Mouse (Mus musculus) hematopoietic stem cell, adult 5-6 weeks (primary cell): Measurements from ENCODE around the gene Adgrg1. TPM values are rescaled to one million over a fixed set of nuclear protein-coding genes. Genes with fewer than 3 reads are reported as not detected.
"Not testable (repeated sequence)": the region's sequence is repeated elsewhere in the genome, so short reads cannot be mapped to it uniquely, and the experiment has no call there.

Experiments used
- ATAC-seq, 2 experiments: fragments of 125-278 bp in 1 of 2; replicated peaks in 1 of 2; 2 replicates each; pipeline ENCODE4 v1.8.0; 2016 to 2017; ENCODE audit warnings: inconsistent platforms in 2 of 2, mild to moderate bottlenecking in 2 of 2, moderate number of reproducible peaks in 2 of 2, low read depth in 1 of 2, moderate TSS enrichment in 1 of 2; ENCODE audit not compliant: low FRiP score in 2 of 2, poor library complexity in 2 of 2, severe bottlenecking in 2 of 2, insufficient read depth in 1 of 2, low TSS enrichment in 1 of 2
- total RNA-seq: library from RNA; stranded (forward); fragments of 172-1452, 232-1000 nt; gene quantifications from 2 replicates; pipeline ENCODE4 v1.2.3, GENCODE M21; 2017

Gene Adgrg1
- total RNA-seq, 1 experiment from 2014 or later: 601 TPM

- no peak for ATAC-seq
Measured at GRCm38 (mm10) chr8:95002089-95002655, 27.6 kb downstream of the Adgrg1 start.

GRCm38 (mm10) chr8:95012442-95012919, 37.9 kb downstream of the Adgrg1 start:
- ATAC-seq: peak; percentile 66 to 76

- ATAC-seq: no peak
Measured at GRCm38 (mm10) chr8:95015866-95016265, 41.3 kb downstream of the Adgrg1 start.

- no peak for ATAC-seq
Measured at GRCm38 (mm10) chr8:95016684-95017083, 42.1 kb downstream of the Adgrg1 start.

GRCm38 (mm10) chr8:95017451-95017850, 42.9 kb downstream of the Adgrg1 start, which contains the start of gene Adgrg3:
Gene Adgrg3, plus strand, starts transcription at chr8:95017692.
- no peak for ATAC-seq

- ATAC-seq: no peak
Measured at GRCm38 (mm10) chr8:95017969-95018635, 43.6 kb downstream of the Adgrg1 start.

- peak; percentile 60 to 65 for ATAC-seq
Measured at GRCm38 (mm10) chr8:95020293-95020777, 45.8 kb downstream of the Adgrg1 start.

GRCm38 (mm10) chr8:95020821-95021220, 46.3 kb downstream of the Adgrg1 start:
- peak; percentile 22 to 29 for ATAC-seq

GRCm38 (mm10) chr8:95023201-95023600, 48.6 kb downstream of the Adgrg1 start:
- ATAC-seq: no peak

- ATAC-seq: no peak
Measured at GRCm38 (mm10) chr8:95024387-95024786, 49.8 kb downstream of the Adgrg1 start.

GRCm38 (mm10) chr8:95025421-95025820, 50.9 kb downstream of the Adgrg1 start:
- no peak for ATAC-seq

- not testable (repeated sequence) for ATAC-seq
Measured at GRCm38 (mm10) chr8:95028391-95028790, 53.8 kb downstream of the Adgrg1 start.

- peak; percentile 77 to 89 for ATAC-seq
Measured at GRCm38 (mm10) chr8:95037106-95037925, 62.8 kb downstream of the Adgrg1 start.

- no peak for ATAC-seq
Measured at GRCm38 (mm10) chr8:95041883-95042784, 67.6 kb downstream of the Adgrg1 start.

GRCm38 (mm10) chr8:95044811-95045210, 70.3 kb downstream of the Adgrg1 start:
- ATAC-seq: no peak

GRCm38 (mm10) chr8:95046982-95047381, 72.4 kb downstream of the Adgrg1 start:
- ATAC-seq: peak; percentile 81 to 87
